Mouse (Mus musculus): ENCODE measurements around the gene Jsrp1.
"Not testable (repeated sequence)": the region's sequence is repeated elsewhere in the genome, so short reads cannot be mapped to it uniquely, and the experiment has no call there.

The Jsrp1 gene

GRCm38 (mm10) chr10:80832818-80833217 lies 19.5 kb upstream of the Jsrp1 start:
- DNase-seq (ENCODE audit: low read depth, low spot score) = no peak

GRCm38 (mm10) chr10:80831136-80831535 lies 17.8 kb upstream of the Jsrp1 start:
- peak; percentile 50 for DNase-seq (ENCODE audit: low read depth, low spot score)

- DNase-seq (ENCODE audit: low read depth, low spot score) = no peak
These were observed 16.3 kb upstream of the Jsrp1 start for GRCm38 (mm10) chr10:80829359-80830278.

- DNase-seq (ENCODE audit: low read depth, low spot score) = not testable (repeated sequence)
These were observed 15.3 kb upstream of the Jsrp1 start for GRCm38 (mm10) chr10:80828587-80828986.

- no peak for DNase-seq (ENCODE audit: low read depth, low spot score)
These were observed 14.6 kb upstream of the Jsrp1 start for GRCm38 (mm10) chr10:80827870-80828420.

- no peak for DNase-seq (ENCODE audit: low read depth, low spot score)
These were observed 14.0 kb upstream of the Jsrp1 start for GRCm38 (mm10) chr10:80827063-80827869.

GRCm38 (mm10) chr10:80826151-80827062 lies 13.1 kb upstream of the Jsrp1 start, which contains the start of gene Oaz1:
Gene Oaz1, plus strand, starts transcription at chr10:80826656.
- DNase-seq (ENCODE audit: low read depth, low spot score) = peak; percentile 100

GRCm38 (mm10) chr10:80824827-80825226 lies 11.5 kb upstream of the Jsrp1 start:
- DNase-seq (ENCODE audit: low read depth, low spot score) = no peak

- peak; percentile 42 for DNase-seq (ENCODE audit: low read depth, low spot score)
These were observed 10.7 kb upstream of the Jsrp1 start for GRCm38 (mm10) chr10:80823847-80824643.

GRCm38 (mm10) chr10:80823316-80823715 lies 10.0 kb upstream of the Jsrp1 start:
- DNase-seq (ENCODE audit: low read depth, low spot score) = no peak

- no peak for DNase-seq (ENCODE audit: low read depth, low spot score)
These were observed 9.2 kb upstream of the Jsrp1 start for GRCm38 (mm10) chr10:80822528-80822927.

GRCm38 (mm10) chr10:80821991-80822390 lies 8.7 kb upstream of the Jsrp1 start:
- peak; percentile 65 for DNase-seq (ENCODE audit: low read depth, low spot score)

- DNase-seq (ENCODE audit: low read depth, low spot score) = no peak
These were observed 6.1 kb upstream of the Jsrp1 start for GRCm38 (mm10) chr10:80819406-80819805.

GRCm38 (mm10) chr10:80818599-80819281 lies 5.4 kb upstream of the Jsrp1 start:
- DNase-seq (ENCODE audit: low read depth, low spot score) = no peak

GRCm38 (mm10) chr10:80817955-80818354 lies 4.7 kb upstream of the Jsrp1 start:
- not testable (repeated sequence) for DNase-seq (ENCODE audit: low read depth, low spot score)

GRCm38 (mm10) chr10:80817164-80817563 lies 3.9 kb upstream of the Jsrp1 start:
- DNase-seq (ENCODE audit: low read depth, low spot score) = no peak

GRCm38 (mm10) chr10:80816303-80816702 lies 3.0 kb upstream of the Jsrp1 start:
- not testable (repeated sequence) for DNase-seq (ENCODE audit: low read depth, low spot score)

GRCm38 (mm10) chr10:80814800-80815199 lies 1.5 kb upstream of the Jsrp1 start:
- DNase-seq (ENCODE audit: low read depth, low spot score) = no peak

GRCm38 (mm10) chr10:80812391-80813041 lies 782 bp downstream of the Jsrp1 start:
- no peak for DNase-seq (ENCODE audit: low read depth, low spot score)
